Mouse (Mus musculus) right cerebral cortex, postnatal 36 days (tissue): Measurements from ENCODE around the gene Sprr2b.
"Not testable (repeated sequence)": the region's sequence is repeated elsewhere in the genome, so short reads cannot be mapped to it uniquely, and the experiment has no call there.

Experiments used
- DNase-seq, 2 experiments: peaks; one replicate each; pipeline ENCODE4 v3.0.0; 2022; ENCODE audit warnings: low spot score in 2 of 2, mixed read lengths in 1 of 2

Sprr2b gene

DNA sequence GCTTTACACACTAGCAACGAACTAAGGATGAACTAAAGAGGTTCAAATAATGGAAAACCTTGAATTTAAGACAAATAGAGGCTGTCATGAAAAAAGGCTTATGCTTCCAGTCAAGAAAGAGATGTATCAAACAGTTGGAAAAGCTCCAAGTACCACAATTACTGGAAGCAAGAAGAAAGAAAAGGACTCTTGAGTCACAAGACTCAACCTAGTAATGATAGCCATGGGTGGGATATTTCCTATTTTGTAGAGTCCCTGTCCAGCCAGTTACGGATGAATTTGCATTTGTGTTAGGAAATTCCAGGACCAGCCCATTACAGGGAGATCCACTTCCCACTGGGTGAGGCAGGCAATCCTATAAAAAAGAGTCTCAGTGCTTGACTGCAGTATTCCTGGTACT lies at the start of gene Sprr2b:
Gene Sprr2b (plus strand): TSS at position 301 of the 400 bp plus-strand sequence.
- no peak for DNase-seq

DNA sequence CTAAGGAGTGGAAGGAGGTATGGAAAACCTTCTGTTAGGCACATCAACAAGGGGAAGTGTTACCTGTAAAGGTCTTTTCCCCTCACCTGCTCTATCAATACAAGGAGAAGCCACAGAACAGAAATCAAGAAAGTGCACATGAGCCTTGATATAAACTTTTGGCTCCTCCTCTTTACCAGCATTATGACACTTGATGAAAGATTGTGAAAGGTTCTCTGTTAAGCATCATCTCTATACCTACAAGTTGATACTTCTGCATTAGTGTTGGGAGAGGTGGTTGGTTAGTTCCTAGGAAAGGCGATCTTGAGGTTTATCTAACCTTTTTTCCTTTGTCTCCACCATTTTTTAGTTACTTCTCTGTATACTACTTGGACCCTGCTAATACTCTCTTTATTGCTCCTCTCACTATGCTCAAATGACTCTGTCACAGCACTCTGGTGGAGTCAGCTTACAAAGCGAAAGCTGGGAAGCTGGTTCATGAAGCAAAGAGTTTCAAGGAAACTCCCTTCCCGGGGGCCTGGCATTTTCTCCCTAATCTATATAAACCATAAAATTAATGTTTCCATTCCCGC lies 44.9 kb upstream of the Sprr2b start:
- DNase-seq: not testable (repeated sequence)

DNA sequence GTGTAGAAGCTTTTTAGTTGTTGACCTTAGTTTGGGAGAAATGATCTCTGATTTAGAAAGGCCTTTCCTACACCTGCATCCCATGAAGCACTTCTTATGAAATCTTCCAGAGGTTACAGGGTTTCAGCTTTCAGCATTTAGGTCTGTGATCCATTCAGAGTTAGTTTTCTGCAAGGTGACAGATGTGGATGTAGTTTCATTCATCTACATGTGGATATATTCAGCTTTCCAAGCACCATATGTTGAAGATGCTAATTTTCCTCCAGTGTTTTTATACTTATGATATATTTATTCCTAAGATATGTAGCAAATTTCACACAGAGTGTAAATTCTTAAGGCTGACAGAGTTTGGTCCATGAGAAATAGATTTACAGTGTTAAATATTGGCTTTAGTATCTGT lies 42.9 kb upstream of the Sprr2b start:
- DNase-seq: not testable (repeated sequence)

DNA sequence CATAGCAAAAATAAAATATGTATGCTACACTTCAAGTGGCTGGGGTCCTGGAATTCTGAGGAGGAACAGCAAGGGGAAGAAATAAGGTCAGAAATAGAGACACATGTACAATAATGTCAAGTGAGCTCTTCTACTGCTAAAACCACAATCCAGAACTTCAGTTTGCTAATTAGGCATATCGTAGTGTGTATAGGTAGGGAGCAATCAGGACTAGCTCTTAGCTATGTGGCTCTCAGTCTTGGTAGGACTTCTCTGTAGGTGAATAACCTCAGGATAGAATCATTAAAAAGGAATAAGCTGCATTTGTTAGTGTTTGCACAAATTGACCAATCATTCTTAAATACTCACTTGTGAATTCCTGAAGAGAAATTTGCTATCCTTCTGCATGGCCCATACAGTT lies 42.4 kb upstream of the Sprr2b start:
- not testable (repeated sequence) for DNase-seq

DNA sequence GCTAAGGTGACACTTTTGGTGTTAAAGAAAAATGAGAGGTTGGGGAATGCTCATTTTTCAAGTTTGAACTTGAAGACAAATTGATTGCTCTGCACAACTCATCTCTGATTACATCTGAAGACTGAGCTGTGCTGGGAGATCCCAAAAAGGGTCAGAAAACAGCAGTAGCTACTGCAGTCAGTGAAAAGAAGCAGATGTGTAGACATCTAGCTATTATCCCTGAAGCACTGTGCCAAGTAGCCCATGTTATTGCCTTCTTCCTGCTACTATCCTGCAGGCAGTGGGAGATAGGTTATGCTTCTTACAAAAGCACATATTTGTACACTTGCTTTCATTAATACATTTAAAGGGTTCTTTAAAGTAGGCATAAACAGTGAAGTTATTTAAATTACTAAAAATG lies 36.8 kb upstream of the Sprr2b start:
- not testable (repeated sequence) for DNase-seq

DNA sequence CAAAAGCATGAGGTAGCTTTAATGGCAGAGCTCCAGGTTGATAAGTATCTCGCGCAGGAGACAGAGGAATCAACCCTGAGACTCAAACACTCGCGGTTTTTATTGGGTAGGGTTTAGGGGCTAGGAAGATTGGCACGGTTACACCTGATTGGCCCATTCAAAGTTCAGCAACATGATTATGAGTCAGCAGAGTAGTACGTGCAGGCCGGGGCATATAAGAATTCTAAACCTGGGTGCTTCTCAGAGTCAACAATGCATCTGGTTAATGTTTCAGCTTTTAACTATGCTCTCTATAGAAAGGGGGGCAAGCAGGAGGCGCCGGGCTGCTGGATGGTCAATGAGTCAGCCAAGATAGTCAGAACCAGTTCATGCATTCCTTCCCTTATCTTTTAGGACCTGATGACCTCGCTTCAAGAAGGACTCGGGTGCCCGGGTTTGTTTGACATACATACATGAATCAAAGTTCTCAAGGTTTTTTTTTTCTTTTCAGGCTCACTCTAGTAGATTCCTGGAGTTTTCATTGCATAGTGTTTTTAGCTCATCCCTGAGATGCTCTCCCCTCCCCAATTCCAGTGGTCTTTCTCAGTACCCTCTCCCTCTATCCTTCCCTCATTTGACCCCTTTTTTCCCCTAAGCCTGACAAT lies 35.3 kb upstream of the Sprr2b start:
- not testable (repeated sequence) for DNase-seq

DNA sequence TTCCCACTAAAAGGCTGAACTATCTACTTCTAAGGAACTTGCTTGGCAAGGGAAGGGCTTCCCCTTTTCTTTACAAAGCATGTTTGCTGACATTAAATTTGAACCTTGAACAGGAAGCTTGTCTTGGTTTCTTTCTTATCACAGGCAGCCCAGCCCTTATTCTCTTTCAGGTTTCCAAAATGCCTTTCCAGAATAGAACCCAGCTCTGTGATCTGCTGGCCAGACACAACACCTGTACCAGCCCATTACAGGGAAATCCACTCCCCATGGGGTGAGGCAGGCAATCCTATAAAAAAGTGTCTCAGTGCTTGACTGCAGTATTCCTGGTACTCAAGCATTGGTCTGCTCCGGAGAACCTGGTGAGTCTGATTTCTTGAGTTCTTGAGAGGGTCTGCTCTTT lies 31.3 kb upstream of the Sprr2b start, which contains the start of gene Sprr2a3:
Gene Sprr2a3 (plus strand): TSS at position 317 of the 400 bp plus-strand sequence.
- not testable (repeated sequence) for DNase-seq

DNA sequence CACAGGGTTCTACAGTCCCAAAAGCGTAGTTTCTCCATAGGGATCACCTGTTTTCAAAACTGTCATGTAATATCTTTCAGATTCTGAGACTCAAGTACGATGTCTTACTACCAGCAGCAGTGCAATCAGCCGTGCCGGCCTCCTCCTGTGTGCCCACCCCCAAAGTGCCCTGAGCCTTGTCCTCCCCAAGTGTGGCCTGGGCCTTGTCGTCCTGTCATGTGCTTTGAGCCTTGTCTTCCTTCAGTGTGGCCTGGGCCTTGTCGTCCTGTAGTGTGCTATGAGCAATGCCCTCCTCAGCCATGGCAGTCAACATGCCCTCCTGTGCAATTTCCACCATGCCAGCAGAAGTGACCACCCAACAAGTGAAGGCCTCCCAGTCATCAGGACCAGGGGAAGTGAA lies 27.9 kb upstream of the Sprr2b start:
- not testable (repeated sequence) for DNase-seq

- no peak for DNase-seq
These were observed 9.0 kb upstream of the Sprr2b start for GRCm38 (mm10) chr3:92307406-92307805.

GRCm38 (mm10) chr3:92317384-92317783 lies 964 bp downstream of the Sprr2b start:
- no peak for DNase-seq

DNA sequence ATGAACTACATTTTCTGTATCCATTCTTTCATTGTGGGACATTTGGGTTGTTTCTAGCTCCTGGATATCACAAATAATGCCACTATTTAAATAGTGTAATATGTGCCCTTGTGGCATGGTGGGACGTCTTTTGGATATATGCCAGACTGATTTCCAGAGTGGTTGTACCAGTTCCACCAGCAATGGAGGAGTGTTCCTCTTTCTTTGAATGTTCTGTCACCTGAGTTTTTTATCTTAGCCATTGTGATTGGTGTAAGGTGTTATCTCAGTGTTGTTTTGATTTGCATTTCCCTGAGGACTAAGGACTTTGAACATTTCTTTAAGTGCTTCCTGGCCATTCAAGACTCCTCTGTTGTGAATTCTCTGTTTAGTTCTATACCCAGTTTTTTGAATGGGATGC lies 19.9 kb downstream of the Sprr2b start:
- no peak for DNase-seq

DNA sequence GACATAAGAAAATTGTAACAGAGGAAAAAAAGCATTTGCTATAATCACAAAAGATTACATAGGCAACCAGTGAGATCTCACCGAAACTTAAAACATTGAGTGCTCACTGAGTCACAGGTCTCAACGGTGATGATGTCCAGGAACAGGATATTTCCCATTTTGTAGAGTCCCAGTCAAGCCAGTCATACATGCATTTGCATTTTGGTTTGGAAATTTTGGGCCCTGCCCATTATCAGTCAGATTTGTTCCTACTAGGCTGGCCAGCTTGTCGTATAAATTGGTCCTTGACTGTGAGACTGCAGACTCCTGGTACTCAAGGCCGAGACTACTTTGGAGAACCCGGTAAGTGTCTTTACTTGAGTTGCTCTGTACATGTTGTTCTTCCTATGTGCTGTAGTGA lies 22.4 kb downstream of the Sprr2b start, which contains the start of gene Sprr2d:
Gene Sprr2d (plus strand): TSS at position 301 of the 400 bp plus-strand sequence.
- DNase-seq: no peak

DNA sequence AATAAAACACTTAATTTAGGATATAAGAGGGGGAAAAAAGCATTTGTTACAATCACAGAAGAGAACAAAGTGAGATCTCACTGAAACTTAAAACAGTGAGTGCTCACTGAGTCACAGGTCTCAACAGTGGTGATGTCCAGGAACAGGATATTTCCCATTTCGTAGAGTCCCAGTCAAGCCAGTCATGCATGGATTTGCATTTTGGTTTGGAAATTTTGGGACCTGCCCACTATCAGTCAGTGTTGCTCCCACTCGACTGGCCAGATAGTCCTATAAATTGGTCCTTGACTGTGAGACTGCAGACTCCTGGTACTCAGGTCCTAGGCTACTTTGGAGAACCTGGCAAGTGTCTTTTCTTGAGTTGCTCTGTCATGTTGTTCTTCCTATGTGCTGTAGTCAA lies 35.4 kb downstream of the Sprr2b start, which contains the start of gene Sprr2e:
Gene Sprr2e (plus strand): TSS at position 301 of the 400 bp plus-strand sequence.
- DNase-seq: no peak

DNA sequence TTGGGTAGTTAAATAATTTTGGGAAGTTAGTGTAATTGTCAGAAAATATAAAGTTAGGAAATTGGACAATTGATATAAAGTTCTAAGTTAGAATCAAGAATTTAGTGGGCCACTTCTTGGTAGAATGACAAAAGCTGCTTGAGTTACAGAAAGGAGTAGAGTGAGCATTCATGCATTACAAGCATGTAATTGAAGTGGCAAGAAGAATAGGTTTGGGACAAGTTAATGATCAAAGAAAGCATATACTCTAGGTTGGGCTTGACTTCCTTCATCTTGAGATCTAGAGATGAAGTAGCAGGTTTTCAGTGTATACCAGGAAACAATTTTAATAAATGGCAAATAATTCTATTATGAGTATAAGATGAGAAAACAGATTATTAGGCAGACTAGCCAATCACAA lies 45.2 kb downstream of the Sprr2b start:
- DNase-seq: no peak

DNA sequence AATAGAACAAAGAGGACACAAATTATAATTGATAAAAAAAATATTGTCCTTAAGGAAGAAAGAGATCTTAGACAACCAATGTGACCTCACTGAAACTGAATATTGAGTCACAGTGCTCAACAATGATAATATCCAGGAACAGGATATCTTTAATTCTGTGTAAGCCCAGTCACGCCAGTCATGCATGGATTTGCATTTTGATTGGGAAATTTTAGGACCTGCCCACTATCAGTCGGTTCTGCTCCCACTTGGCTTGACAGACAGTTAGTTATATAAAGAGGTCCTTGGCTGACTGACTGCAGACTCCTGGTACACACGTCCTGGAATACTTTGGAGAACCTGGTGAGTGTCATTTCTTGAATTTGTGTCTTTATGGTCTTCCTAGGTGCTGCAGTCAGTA lies 48.5 kb downstream of the Sprr2b start, which contains the start of gene Sprr2f:
Gene Sprr2f (plus strand): TSS at position 301 of the 400 bp plus-strand sequence.
- DNase-seq: no peak
